Mouse (Mus musculus): ENCODE results near the gene St6gal1. TPM values are rescaled to one million over a fixed set of nuclear protein-coding genes. Genes with fewer than 3 reads are reported as not detected.

Gene St6gal1
- polyA plus RNA-seq, 1 experiment from 2014 or later: 60.3 TPM

- H3K4me2 ChIP-seq: no peak overlapping the region
- DNase-seq (no peak), ATAC-seq (ENCODE audit: insufficient read depth) (no peak)
- no peaks in the 10 kb centered on the region for H3K27me3 ChIP-seq (ENCODE audit: insufficient read depth, low read length)
- no peaks in the 10 kb centered on the region for H3K9me3 ChIP-seq (ENCODE audit: low read depth, low read length)
- WGBS: 61% methylated on average over 4 of the region's 4 CpGs
- TF ChIP-seq CTCF (IDR thresholded peaks at IDR 0.05; ENCODE audit: low read depth): no peak
- 0 out of 2 replicates have a peak, but pooled peaks cover 2% of the 10 kb centered on the region for H3K4me1 ChIP-seq (ENCODE audit: insufficient read depth)
- no peak overlapping the region for H3K27ac ChIP-seq (ENCODE audit: low read depth)
- no peaks in the 10 kb centered on the region for H3K36me3 ChIP-seq (ENCODE audit: insufficient read depth)
- no peak overlapping the region for H3K9ac ChIP-seq
- H3K4me3 ChIP-seq (ENCODE audit: low read depth, low read length): no peak overlapping the region
Observed at GRCm38 (mm10) chr16:23309080-23309479, 84.5 kb downstream of the St6gal1 start.

- Histone ChIP-seq H3K4me1 (ENCODE audit: insufficient read depth) (peaks cover 2% of the 10 kb centered on the region; the same call in 1 of the 2 replicates), H3K9me3 (ENCODE audit: low read depth, low read length) (no peaks in the 10 kb centered on the region), H3K27me3 (ENCODE audit: insufficient read depth, low read length) (no peaks in the 10 kb centered on the region), H3K9ac (no peak overlapping the region), H3K4me3 (ENCODE audit: low read depth, low read length) (no peak overlapping the region), H3K27ac (ENCODE audit: low read depth) (no peak overlapping the region), H3K4me2 (no peak overlapping the region), H3K36me3 (ENCODE audit: insufficient read depth) (no peaks in the 10 kb centered on the region)
- no peak for DNase-seq
- 87% methylated on average over 9 of the region's 9 CpGs for WGBS
- no peak for ATAC-seq (ENCODE audit: insufficient read depth)
- no peak for TF ChIP-seq CTCF (IDR thresholded peaks at IDR 0.05; ENCODE audit: low read depth)
Observed at GRCm38 (mm10) chr16:23312604-23313003, 88.1 kb downstream of the St6gal1 start.

GRCm38 (mm10) chr16:23314790-23315189, 90.2 kb downstream of the St6gal1 start:
- peaks cover 8% of the 10 kb centered on the region; the same call in 1 of the 2 replicates for H3K36me3 ChIP-seq (ENCODE audit: insufficient read depth)
- H3K27me3 ChIP-seq (ENCODE audit: insufficient read depth, low read length): no peaks in the 10 kb centered on the region
- 3% methylated on average over 7 of the region's 7 CpGs for WGBS
- peak; percentile 93 for DNase-seq
- peaks cover 3% of the 10 kb centered on the region for H3K4me1 ChIP-seq (ENCODE audit: insufficient read depth)
- peak overlapping the region; percentile 89 for H3K27ac ChIP-seq (ENCODE audit: low read depth)
- H3K4me3 ChIP-seq (ENCODE audit: low read depth, low read length): no peak overlapping the region
- no peaks in the 10 kb centered on the region for H3K9me3 ChIP-seq (ENCODE audit: low read depth, low read length)
- ATAC-seq (ENCODE audit: insufficient read depth): peak; percentile 88
- no peak overlapping the region for H3K9ac ChIP-seq
- no peak overlapping the region for H3K4me2 ChIP-seq
- TF ChIP-seq CTCF (IDR thresholded peaks at IDR 0.05; ENCODE audit: low read depth): no peak

GRCm38 (mm10) chr16:23317411-23318047, 93.0 kb downstream of the St6gal1 start:
- Histone ChIP-seq H3K9me3 (ENCODE audit: low read depth, low read length) (no peaks in the 10 kb centered on the region), H3K4me1 (ENCODE audit: insufficient read depth) (peaks cover 3% of the 10 kb centered on the region), H3K9ac (no peak overlapping the region), H3K27me3 (ENCODE audit: insufficient read depth, low read length) (no peaks in the 10 kb centered on the region), H3K27ac (ENCODE audit: low read depth) (peak overlapping the region; percentile 68), H3K36me3 (ENCODE audit: insufficient read depth) (peaks cover 23% of the 10 kb centered on the region), H3K4me2 (no peak overlapping the region), H3K4me3 (ENCODE audit: low read depth, low read length) (no peak overlapping the region)
- ATAC-seq (ENCODE audit: insufficient read depth) (peak; percentile 22; the same call in 1 of the 2 replicates), DNase-seq (peak; percentile 66)
- WGBS: 11% methylated on average over 7 of the region's 7 CpGs
- TF ChIP-seq CTCF (IDR thresholded peaks at IDR 0.05; ENCODE audit: low read depth): no peak

- DNase-seq (no peak), ATAC-seq (ENCODE audit: insufficient read depth) (no peak)
- H3K27me3 ChIP-seq (ENCODE audit: insufficient read depth, low read length): no peaks in the 10 kb centered on the region
- 81% methylated on average over 3 of the region's 3 CpGs for WGBS
- H3K4me2 ChIP-seq: no peak overlapping the region
- peaks cover 9% of the 10 kb centered on the region for H3K4me1 ChIP-seq (ENCODE audit: insufficient read depth)
- TF ChIP-seq CTCF (IDR thresholded peaks at IDR 0.05; ENCODE audit: low read depth): no peak
- no peak overlapping the region for H3K4me3 ChIP-seq (ENCODE audit: low read depth, low read length)
- H3K36me3 ChIP-seq (ENCODE audit: insufficient read depth): peaks cover 29% of the 10 kb centered on the region
- no peak overlapping the region for H3K27ac ChIP-seq (ENCODE audit: low read depth)
- no peak overlapping the region for H3K9ac ChIP-seq
- H3K9me3 ChIP-seq (ENCODE audit: low read depth, low read length): no peaks in the 10 kb centered on the region
Observed at GRCm38 (mm10) chr16:23320025-23320424, 95.5 kb downstream of the St6gal1 start.

- H3K36me3 ChIP-seq (ENCODE audit: insufficient read depth): peaks cover 34% of the 10 kb centered on the region
- no peak overlapping the region for H3K4me3 ChIP-seq (ENCODE audit: low read depth, low read length)
- H3K27ac ChIP-seq (ENCODE audit: low read depth): no peak overlapping the region
- no peak overlapping the region for H3K4me2 ChIP-seq
- DNase-seq (no peak), ATAC-seq (ENCODE audit: insufficient read depth) (no peak)
- H3K9me3 ChIP-seq (ENCODE audit: low read depth, low read length): no peaks in the 10 kb centered on the region
- peaks cover 13% of the 10 kb centered on the region for H3K4me1 ChIP-seq (ENCODE audit: insufficient read depth)
- 90% methylated on average over 6 of the region's 6 CpGs for WGBS
- TF ChIP-seq CTCF (IDR thresholded peaks at IDR 0.05; ENCODE audit: low read depth): no peak
- no peaks in the 10 kb centered on the region for H3K27me3 ChIP-seq (ENCODE audit: insufficient read depth, low read length)
- no peak overlapping the region for H3K9ac ChIP-seq
Observed at GRCm38 (mm10) chr16:23320579-23320978, 96.0 kb downstream of the St6gal1 start.

- ATAC-seq (ENCODE audit: insufficient read depth) (no peak), DNase-seq (no peak)
- H3K27ac ChIP-seq (ENCODE audit: low read depth): no peak overlapping the region
- TF ChIP-seq CTCF (IDR thresholded peaks at IDR 0.05; ENCODE audit: low read depth): no peak
- no peak overlapping the region for H3K4me3 ChIP-seq (ENCODE audit: low read depth, low read length)
- no peaks in the 10 kb centered on the region for H3K9me3 ChIP-seq (ENCODE audit: low read depth, low read length)
- no peak overlapping the region for H3K4me2 ChIP-seq
- H3K36me3 ChIP-seq (ENCODE audit: insufficient read depth): peaks cover 34% of the 10 kb centered on the region
- H3K9ac ChIP-seq: no peak overlapping the region
- no peaks in the 10 kb centered on the region for H3K27me3 ChIP-seq (ENCODE audit: insufficient read depth, low read length)
- H3K4me1 ChIP-seq (ENCODE audit: insufficient read depth): peaks cover 12% of the 10 kb centered on the region
Observed at GRCm38 (mm10) chr16:23322453-23322852, 97.9 kb downstream of the St6gal1 start.
